Mouse (Mus musculus) gastrocnemius, postnatal 36 days (tissue): ENCODE measurements around the gene Supt5. TPM values are rescaled to one million over a fixed set of nuclear protein-coding genes. Genes with fewer than 3 reads are reported as not detected.

Source experiments
- DNase-seq, 2 experiments: peaks; one replicate each; pipeline ENCODE4 v3.0.0; 2022
- intact Hi-C: fragments of 180-260 bp; cut with DNase I; formaldehyde crosslinking; loops from one replicate; pipeline ENCODE4 v1.15.1; 2025
- total RNA-seq, 2 experiments: library from RNA; stranded (reverse); gene quantifications; 2 replicates each; pipeline ENCODE4 v1.2.3; 2021

Gene Supt5
- total RNA-seq, 2 experiments from 2014 or later = 52.0 to 61.4 TPM

GRCm38 (mm10) chr7:28355221-28355620 is 16.7 kb upstream of the Supt5 start:
- no peak for DNase-seq
- intact Hi-C loops = no loop called here

DNA sequence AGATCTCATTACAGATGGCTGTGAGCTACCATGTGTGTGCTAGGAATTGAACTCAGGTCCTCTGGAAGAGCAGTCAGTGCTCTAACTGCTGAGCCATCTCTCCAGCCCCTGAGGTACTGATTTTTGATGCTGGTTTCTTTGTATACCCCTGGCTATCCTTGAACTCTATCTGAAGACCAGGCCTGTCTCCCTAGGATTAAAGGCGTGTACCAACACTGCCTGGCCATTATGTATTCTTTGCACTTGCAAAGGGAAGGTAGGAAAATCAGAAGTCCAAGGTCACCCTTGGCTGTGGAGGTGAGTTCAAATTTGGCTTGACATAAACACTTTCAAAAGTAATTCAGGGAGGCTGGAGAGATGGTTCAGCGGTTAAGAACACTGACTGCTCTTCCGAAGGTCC is 16.1 kb upstream of the Supt5 start:
- intact Hi-C loops = no loop called here
- no peak for DNase-seq

DNA sequence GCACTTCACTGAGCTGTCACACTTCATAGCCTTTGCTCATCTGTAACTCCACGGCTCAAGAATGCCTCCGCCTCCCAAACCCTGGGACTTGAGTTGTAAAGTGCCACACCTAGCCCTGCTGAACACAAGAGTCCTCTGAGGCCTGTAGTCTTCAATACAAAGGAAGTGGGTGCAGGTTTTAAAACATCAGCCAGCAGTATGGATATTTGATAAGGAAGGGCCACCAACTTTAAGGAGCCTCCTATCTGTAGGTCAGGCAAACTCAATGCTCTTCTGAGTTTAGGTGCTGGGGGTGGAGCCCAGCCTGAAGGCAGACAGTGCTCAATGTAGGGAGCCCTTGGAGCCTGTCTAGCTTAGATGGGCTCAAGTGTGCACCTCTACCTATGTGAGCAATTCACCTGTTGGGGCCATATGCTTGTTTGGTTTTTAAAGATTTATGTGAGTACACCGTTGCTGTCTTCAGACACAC is 15.6 kb upstream of the Supt5 start:
- no peak for DNase-seq
- intact Hi-C loops = no loop called here

DNA sequence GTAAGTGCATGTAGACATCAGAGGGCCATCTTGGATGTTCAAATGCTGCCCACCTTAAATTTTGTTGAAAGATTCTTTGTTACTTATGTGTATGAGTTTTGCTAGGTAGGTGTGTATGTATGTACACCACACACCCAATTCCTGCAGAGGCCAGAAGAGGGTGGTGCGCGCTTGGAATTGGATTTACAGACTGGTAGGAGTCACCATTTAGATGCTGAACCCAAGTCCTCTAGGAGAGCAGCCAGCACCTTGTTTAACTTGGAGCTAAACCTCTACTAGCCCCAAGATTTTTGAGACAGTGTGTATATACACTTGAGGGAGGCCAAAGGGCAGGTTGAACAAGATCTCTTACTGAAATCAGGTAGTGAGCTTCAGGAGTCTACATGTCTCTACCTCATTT is 14.7 kb upstream of the Supt5 start:
- intact Hi-C loops = no loop called here

GRCm38 (mm10) chr7:28351676-28352191 is 13.2 kb upstream of the Supt5 start:
- intact Hi-C loops = no loop called here
- DNase-seq = no peak

More for the DNA sequence above, 14.7 kb upstream of the Supt5 start:
- DNase-seq = no peak

- DNase-seq = peak; percentile 97 to 98
Observed at GRCm38 (mm10) chr7:28350155-28350883, 11.8 kb upstream of the Supt5 start, which contains the start of gene Rps16. Gene Rps16 (plus strand): TSS chr7:28350652.

GRCm38 (mm10) chr7:28348601-28349000 is 10.1 kb upstream of the Supt5 start:
- intact Hi-C loops = loop anchor here (5.0 kb wide), 1 partner anchor 71 kb away; the partner anchor contains the start of gene Eid2b

More at GRCm38 (mm10) chr7:28350155-28350883, 11.8 kb upstream of the Supt5 start, which contains the start of gene Rps16:
- intact Hi-C loops = no loop called here

GRCm38 (mm10) chr7:28347746-28348145 is 9.2 kb upstream of the Supt5 start:
- no peak for DNase-seq
- intact Hi-C loops = loop anchor here (5.0 kb wide), 1 partner anchor 70 kb away; the partner anchor contains the start of gene Eid2b

More at GRCm38 (mm10) chr7:28348601-28349000, 10.1 kb upstream of the Supt5 start:
- DNase-seq = no peak

DNA sequence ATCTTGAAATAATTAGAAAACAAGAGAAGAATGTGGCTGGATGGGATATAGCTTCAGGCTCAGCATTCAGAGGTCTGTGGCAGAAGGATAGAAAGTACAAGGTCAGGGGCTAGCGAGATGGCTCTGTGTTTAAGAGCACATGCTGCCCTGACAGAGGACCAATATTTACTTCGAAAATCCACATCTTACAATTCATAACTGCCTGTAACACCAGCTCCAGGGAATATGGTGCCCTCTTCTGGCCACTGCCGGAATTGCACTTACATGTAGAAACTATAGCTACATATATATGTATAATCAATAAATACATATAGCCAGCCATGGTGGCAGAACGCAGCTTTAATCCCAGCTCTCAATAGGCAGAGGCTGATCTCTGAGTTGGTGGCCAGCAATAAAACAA is 6.1 kb upstream of the Supt5 start:
- peak in 1 of 2 experiments; percentile 49 for DNase-seq
- intact Hi-C loops = loop anchor here (5.0 kb wide), 1 partner anchor 67 kb away; the partner anchor contains the start of gene Eid2b

DNA sequence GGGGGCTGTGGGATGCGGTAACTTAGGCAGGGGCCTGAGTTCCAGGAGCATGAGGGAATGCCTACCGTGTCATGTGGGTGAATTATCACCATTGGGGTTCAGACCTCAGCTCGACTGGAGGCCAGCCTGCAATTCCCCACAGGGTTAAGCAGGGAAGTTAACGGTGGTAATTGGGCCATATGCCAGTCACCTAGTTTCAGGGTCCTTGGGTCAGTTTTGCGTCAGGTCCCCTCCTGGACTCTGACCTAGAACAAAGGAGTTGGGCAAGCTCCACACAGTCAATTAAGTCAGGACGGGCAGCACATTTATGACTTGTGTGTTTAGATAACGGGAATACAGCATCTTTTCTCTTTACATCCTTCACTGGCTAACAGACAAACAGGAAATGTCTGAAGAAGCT is 2.8 kb upstream of the Supt5 start:
- DNase-seq = no peak
- intact Hi-C loops = no loop called here

DNA sequence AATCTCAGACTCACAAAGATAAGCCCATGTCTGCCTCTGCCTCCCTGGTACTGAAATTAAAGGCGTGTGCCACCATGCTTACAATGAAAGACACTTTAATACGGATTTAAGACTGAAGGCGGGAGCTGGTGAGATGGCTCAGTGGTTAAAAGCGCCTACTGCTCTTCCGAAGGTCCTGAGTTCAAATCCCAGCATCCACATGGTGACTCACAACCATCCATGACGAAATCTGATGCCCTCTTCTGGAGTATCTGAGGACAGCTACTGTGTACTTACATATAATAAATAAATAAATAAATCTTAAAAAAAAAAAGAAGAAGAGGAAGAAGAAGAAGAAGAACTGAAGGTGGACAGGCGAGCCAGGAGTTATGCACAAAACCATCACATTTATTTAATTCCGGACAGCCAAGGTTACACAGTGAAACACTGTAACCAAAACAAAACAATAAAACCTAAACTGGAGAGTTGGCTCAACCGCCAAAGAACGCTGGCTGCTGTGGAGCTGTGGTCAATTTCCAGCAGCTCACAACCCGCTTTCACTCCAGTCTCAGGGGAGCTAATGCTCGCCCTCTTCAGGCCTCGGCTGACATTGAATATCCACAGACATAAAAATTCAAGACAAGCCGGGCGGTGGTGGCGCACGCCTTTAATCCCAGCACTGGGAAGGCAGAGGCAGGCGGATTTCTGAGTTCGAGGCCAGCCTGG is 819 bp upstream of the Supt5 start:
- intact Hi-C loops = no loop called here
- DNase-seq = peak; percentile 51 to 52

DNA sequence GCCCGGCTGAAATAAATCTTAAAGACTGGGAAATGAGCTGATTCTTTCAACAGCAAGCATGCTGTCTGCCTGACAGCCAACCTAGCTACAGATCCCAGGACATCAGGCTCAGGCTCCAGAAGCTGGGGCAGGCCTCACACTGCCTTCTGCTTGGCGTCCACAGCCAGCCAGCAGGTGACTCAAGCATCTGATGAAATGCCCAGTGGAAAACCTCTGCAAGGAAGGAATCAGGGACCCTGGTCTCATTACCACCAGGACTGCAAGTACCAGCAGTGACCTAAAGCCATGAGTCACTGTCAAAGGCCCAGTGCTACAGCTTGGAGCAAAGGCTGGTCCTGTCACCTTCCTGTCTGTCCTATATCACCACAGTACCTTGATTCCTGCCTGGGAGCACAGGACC is 3.1 kb downstream of the Supt5 start:
- intact Hi-C loops = no loop called here
- DNase-seq = no peak

GRCm38 (mm10) chr7:28334534-28334933 is 4.0 kb downstream of the Supt5 start:
- intact Hi-C loops = no loop called here
- DNase-seq = no peak

DNA sequence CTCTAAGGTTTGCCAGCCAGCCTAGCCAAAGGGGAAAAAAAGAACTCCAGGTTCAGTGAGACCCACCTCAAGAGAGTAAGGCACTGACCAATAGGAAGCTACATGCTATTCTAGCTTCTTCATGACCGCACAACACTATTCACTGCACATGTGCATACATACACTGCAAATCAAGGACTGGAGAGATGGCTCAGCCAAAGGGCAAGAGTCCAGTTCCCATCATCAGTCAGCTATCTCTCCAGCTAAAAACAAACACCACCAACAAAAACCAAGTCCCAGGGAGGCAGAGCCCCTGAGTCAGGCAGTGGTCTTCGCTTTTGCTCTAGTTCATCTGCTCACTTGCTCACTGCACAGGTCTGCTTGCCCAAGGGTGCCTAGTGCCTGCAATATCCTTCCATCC is 10.3 kb downstream of the Supt5 start:
- no peak for DNase-seq
- intact Hi-C loops = no loop called here

DNA sequence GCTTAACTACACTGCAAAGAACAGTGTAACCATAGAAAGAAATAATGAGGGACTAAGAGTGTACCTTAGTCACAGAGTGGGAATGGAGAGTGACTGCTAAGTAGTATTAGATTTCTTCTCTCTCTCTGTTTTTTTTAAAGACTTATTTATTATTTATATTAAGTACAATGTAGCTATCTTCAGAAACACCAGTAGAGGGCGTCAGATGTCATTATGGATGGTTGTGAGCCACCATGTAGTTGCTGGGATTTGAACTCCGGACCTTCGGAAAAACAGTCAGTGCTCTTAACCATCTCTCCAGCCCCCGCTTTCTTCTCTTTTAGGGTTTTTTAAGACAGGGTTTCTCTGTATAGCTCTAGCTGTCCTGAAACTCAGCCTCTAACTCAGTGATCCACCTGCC is 12.1 kb downstream of the Supt5 start:
- intact Hi-C loops = no loop called here
- DNase-seq = no peak

GRCm38 (mm10) chr7:28325293-28325692 is 13.3 kb downstream of the Supt5 start:
- no peak for DNase-seq
- intact Hi-C loops = no loop called here

DNA sequence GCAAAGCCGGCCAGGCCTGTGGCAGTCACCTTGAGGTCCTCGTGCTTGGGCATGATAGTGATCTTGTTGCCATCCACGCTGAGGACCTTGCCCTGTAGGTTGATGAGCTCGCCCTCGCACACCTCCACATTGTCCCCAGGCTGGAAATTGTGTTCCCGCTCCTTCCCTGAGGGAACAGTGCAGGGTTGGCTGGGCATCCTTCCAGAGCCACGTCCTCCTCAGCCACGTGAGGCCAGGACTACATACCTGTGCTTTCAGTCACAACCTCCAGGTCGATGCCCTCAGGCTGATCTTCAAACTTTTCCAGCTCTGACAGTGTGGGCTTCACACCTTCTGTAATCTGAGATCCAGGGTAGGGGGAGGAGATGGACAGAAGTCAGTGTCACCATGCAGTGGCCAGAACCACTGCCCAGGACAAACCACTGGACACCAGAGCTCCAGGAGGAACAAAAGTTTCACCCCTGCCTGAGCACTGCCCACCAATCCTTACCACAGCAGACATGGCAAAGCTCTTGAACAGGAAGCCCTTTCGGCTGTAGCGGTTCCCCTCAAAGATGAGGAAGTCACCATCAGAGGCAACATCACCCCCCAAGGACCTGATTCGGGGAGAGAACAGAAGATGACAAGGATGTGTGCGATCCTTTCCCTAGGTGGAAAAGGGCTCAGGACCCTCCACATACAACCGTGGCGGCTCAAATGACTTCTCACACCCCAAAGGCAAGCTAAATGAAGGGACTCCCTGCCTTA is 16.4 kb downstream of the Supt5 start:
- intact Hi-C loops = no loop called here
- no peak for DNase-seq

DNA sequence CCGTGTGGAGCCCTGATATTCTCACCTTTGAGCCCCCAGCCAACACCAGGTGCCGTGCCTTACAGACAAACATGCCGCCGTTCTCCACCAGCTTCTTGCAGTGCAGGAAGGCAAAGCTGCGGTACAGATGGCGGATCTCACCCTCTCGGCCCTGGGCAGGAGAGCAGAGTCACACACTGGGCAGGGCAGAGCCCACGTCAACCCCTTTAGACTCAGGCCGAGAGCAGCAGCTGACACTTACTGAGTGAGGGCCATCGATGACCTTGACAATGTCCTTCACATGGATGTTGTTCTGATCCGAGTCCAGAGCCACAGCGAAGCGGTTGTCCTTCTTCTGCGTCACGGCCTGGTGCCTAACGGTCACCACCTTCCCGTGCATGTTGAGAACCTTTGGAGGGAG is 19.8 kb downstream of the Supt5 start:
- no peak for DNase-seq
- intact Hi-C loops = no loop called here

GRCm38 (mm10) chr7:28318036-28318435 is 20.5 kb downstream of the Supt5 start:
- intact Hi-C loops = no loop called here
- no peak for DNase-seq

DNA sequence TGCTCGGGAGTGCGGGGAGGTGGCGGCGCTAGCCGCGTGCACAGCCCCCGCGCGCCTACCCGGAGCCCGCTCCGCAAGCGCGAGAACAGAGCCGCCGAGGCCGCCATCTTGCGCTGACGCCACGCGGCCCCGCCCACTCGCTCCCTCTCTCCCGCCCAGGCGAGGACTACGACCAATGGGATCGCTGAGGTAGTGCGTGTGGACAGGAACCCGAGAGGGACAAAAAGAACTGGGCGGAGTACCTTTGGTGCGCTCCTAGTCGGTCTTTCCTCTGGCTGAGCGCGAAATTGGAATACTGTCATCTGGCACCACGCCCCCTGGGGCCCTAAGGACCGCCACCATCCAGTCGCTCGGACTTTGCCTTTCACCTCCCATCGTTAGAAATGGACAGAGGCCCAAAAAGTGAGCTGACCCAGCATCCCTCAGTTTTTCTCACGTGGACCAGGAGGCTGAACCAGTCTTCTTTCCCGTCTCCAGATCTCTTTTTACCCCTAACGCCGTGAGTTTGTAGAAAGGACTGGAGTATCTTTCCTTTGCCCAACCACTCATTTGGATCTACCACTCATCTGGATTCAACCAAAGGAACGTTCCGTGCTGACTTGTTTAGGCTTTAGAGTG is 26.5 kb downstream of the Supt5 start, which contains the start of gene Timm50:
Gene Timm50, minus strand, starts transcription at position 147 of the 618 bp plus-strand sequence.
- intact Hi-C loops = no loop called here
- peak; percentile 92 to 96 for DNase-seq
